Mouse (Mus musculus) erythroblast, embryonic 14.5 days (primary cell): ENCODE measurements at regions not wholly inside any gene's neighbourhood (a gene's known extent, or its start where the extent isn't known, plus 50 kb on each side); places are given as distances from the start of the nearest gene placed in this dataset.

Experiments used
- GATA1 ChIP-seq: IDR thresholded peaks from 2 replicates; pipeline ENCODE4 v1.6.1; 2012; ENCODE audit warnings: low read length, inconsistent platforms, mixed read lengths
- TAL1 ChIP-seq: IDR thresholded peaks from 3 replicates; pipeline ENCODE4 v1.6.1; 2012; ENCODE audit warnings: low read length, inconsistent platforms, mixed read lengths

DNA sequence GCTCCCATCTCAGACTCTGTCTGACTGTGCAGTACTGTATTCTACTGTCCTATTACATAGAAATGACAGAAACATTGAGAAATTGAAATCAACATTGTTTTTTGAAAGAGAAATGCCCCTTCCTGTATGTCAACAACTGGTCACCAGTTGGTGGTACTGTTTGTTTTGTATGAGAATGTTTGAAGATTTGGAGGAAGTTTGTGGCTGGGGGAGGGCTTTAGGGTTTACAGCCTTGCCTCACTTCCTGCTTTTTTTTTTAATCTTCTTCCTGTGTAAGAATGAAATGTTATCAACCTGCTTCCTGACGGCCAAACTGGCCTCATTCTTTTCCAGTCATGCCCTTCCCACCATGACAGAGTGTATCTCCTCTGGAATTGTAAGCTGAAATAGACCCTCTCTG lies 161.3 kb downstream of the Kcnj2 start:
- TF ChIP-seq TAL1 (no peak), GATA1 (no peak)
